Mouse (Mus musculus) NIH3T3 (cell line): ENCODE measurements around the gene Gm10428.

Experiments
- DNase-seq: peaks from one replicate; pipeline ENCODE4 v3.0.0-alpha.2; 2012; ENCODE audit warnings: low read depth

Gm10428 gene

GRCm38 (mm10) chr11:62788935-62789616 is 36.2 kb downstream of the Gm10428 start, which contains the start of gene Zfp286:
Gene Zfp286, minus strand, starts transcription at chr11:62789462.
- DNase-seq, result no peak

DNA sequence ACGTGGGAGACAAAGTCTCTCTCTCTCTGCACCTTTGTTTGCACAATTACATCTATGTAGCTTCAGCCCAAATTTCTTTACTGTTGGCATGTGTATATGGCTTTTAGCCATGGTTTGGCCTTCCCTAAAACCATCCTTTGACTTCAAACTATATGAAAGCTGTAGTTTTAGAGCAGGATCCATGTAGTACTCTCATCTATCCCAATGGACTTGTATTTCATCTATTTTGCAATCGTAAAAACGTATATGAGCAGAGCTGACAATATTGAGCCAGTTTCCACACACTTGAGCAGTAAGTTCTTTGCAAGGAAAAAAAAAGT is 36.7 kb downstream of the Gm10428 start:
- DNase-seq, result no peak
